Mouse (Mus musculus): ENCODE data around the gene Enkd1.

DNA sequence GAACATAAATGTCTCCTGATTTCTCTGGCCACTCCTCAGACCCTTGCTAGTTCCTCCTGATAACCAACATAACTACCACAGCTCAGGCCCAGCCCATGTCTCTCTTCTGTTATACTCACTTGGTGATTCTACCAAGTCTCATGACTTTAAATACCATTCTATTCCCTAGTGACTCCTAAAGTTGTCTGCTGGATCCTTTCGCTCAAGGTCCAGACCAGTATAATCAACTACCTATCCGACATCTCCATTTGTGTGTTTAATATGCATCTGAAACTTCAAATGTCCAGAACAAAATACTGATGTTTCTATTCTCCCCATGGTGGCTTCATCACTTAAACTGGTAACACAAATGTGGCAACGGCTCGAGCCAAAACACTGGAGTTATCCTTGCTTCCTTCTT lies 35.3 kb upstream of the Enkd1 start:
- TF ChIP-seq CTCF (IDR thresholded peaks at IDR 0.05; ENCODE audit: low read depth, low read length) (no peak), POLR2AphosphoS5 (IDR thresholded peaks at IDR 0.05; ENCODE audit: insufficient replicate concordance, low read depth, low read length) (no peak), GATA1 (IDR thresholded peaks at IDR 0.05; ENCODE audit: borderline replicate concordance, low read length) (no peak), GATA2 (IDR thresholded peaks at IDR 0.05; ENCODE audit: borderline replicate concordance, low read depth, low read length) (no peak)
